Mouse (Mus musculus) testis, postnatal 14 days (tissue): ENCODE data around the gene Arrdc3.

Source experiments
- DNase-seq: peaks from one replicate; pipeline ENCODE4 v3.0.0; 2021; ENCODE audit warnings: low spot score

Arrdc3 gene

DNA sequence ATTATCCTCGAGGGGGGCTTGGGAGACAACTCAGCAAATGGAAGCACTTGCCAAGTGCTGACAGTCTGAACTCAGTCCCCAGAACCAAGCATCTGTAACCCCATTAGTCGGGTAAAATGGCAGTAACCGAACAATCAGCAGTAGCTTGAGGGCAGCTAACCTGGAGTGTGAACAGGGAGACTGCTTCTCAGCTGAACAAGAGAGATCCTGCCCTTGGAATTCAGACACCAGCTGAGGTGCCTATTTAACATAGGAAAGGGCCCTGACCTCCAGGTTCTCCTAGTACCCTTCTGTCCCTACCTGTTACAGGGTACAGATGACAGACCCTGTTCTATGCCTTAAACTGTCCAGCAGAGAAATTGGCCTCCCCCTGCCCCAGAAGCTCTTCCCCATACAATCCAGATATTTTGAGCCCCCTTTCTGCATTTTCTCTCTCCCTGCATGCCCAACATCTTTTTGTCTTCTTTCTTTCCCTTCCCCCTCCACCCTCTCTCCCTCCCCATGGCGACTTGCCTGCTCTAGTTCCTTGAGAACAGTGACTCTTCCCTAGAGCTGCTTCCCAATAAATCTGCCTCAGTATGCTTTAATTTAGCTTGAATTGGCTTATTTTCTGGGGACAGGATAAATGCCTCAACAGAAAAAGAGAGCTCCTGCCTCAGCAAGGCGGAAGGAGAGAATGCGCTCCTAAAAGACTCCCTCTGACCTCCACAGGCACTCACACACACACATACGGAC lies 38.6 kb downstream of the Arrdc3 start:
- DNase-seq, result no peak

DNA sequence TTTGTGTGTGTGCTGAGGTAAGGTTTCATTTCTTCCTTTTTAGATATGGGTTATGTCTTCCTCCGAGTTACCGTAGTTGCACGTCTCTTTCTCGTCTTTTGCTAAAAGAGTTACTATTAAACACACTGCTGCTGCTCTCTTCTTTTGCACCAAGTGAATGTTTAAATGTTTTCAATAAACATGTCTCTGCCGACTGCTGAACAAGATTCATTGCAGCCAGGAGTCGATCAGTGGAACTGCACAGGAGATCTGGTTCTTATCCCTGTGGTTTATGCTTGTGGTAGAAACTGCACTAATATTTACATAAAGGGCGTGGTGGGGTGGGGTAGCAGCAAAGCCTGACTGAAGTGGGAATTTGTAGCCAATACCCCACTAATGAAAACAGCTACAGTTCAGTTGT lies 45.0 kb downstream of the Arrdc3 start:
- no peak for DNase-seq

DNA sequence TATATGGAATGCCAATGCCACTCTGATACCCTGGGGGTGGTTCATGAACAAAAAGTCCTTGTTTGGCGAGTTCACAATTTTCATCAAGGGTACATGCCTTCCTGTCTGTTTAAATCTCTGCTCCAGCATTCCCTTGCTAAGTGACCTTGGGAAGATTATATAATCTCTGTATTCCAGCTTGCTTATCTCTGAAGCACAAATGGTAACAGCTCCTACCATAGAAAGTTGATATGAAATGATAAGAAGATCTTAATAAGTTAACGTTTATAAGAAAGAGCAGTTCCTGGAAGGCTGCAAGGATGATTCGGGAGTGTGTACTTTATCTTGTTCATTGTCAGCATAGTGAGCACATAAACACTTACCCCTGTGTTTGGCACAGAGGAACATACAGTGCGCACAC lies 46.8 kb downstream of the Arrdc3 start:
- no peak for DNase-seq

GRCm38 (mm10) chr13:80932816-80933402 lies 49.7 kb downstream of the Arrdc3 start:
- no peak for DNase-seq

DNA sequence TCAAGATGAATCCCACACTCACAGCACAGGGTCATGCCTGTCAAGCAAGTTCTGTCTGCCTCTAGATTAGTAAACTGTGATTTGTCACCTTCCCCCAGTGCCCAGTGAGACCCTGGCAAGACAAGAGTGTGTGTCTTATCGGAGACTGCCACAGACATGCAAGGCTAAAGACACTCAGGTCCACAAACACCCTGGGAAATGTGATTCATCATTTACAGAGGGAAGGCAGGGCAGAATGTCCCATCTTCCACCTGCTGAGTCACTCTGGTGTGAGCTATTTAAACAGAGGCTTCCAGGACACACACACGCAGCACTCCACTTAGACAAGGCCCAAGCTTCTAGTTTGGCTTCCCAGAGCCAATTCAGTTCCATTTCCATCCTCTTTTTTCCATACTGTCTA lies 53.2 kb downstream of the Arrdc3 start:
- DNase-seq, result no peak

GRCm38 (mm10) chr13:80939228-80939627 lies 56.0 kb downstream of the Arrdc3 start:
- no peak for DNase-seq

DNA sequence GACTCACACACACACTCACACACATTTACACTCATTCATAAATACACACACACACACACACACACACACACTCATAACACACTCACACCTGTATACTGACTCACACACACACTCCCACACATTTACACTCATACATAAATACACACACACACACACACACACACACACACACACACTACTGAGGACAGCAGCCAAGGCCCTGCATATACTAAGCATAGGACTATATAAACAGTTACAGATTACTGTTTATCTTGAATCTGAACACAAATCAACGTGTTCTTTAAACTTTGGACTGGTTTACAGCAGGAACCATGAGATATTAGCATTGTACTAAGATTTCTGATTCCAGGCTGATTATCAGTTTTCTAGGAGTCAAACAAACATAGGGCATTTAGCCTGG lies 56.7 kb downstream of the Arrdc3 start:
- DNase-seq, result no peak

GRCm38 (mm10) chr13:80940421-80940820 lies 57.2 kb downstream of the Arrdc3 start:
- peak; percentile 28 for DNase-seq

- DNase-seq, result peak; percentile 45
These were observed 57.9 kb downstream of the Arrdc3 start for GRCm38 (mm10) chr13:80940860-80941630.

DNA sequence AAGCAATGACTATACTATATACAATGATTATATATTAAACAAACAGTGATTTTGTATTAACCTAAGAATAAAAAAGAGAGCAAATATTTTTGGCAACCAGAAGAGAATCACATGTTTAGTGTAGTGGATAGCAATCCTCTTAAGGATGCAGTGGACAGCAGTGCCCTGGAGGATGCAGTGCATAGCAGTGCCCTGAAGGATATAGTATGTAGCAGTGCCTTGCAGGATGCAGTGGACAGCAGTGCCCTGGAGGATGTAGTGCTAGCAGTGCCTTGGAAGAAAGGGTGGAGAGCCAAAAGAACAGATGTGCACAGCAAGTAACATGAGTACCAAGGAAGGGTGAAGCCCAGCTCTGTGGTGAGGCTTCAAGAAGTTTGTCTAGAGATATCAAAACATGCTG lies 61.3 kb downstream of the Arrdc3 start:
- no peak for DNase-seq
